Mouse (Mus musculus) lung, embryonic 16.5 days (tissue): ENCODE measurements around the gene Fbln5. TPM values are rescaled to one million over a fixed set of nuclear protein-coding genes. Genes with fewer than 3 reads are reported as not detected.
A peak's percentile ranks its signal among the peaks of the same experiment; 100 is the strongest.

Experiments used
- ATAC-seq: fragments of 200-750 bp; cut with Nextera tagmentation; 2 replicates; pipeline ENCODE4 v1.8.0; 2017; ENCODE audit warnings: low read depth, mild to moderate bottlenecking, moderate library complexity
- H3K27ac ChIP-seq: fragments of 300-500 bp; sonication (generic); 2 replicates; pipeline ENCODE4 v1.5.1; 2014; ENCODE audit warnings: mild to moderate bottlenecking, control low read depth, low read length
- H3K27me3 ChIP-seq: fragments of 300-500 bp; sonication (generic); 2 replicates; pipeline ENCODE4 v1.6.1; 2014; ENCODE audit warnings: low read depth, low read length, mixed read lengths; ENCODE audit not compliant: control insufficient read depth, insufficient read depth
- H3K36me3 ChIP-seq: fragments of 300-500 bp; sonication (generic); 2 replicates; pipeline ENCODE4 v1.6.1; 2014; ENCODE audit warnings: low read length; ENCODE audit not compliant: control insufficient read depth, insufficient read depth
- H3K4me1 ChIP-seq: fragments of 300-500 bp; sonication (generic); replicated peaks from 2 replicates; pipeline ENCODE4 v1.6.1; 2014; ENCODE audit warnings: low read length, mixed read lengths; ENCODE audit not compliant: control insufficient read depth, insufficient read depth
- H3K4me2 ChIP-seq: fragments of 300-500 bp; sonication (generic); 2 replicates; pipeline ENCODE4 v1.6.1; 2014; ENCODE audit warnings: low read depth, low read length, control low read depth
- H3K4me3 ChIP-seq: fragments of 300-500 bp; sonication (generic); 2 replicates; pipeline ENCODE4 v1.5.1; 2014; ENCODE audit warnings: mild to moderate bottlenecking, low read length, control low read depth
- H3K9ac ChIP-seq: fragments of 300-500 bp; sonication (generic); 2 replicates; pipeline ENCODE4 v1.6.1; 2014; ENCODE audit warnings: low read length, control low read depth
- H3K9me3 ChIP-seq: fragments of 300-500 bp; sonication (generic); 2 replicates; pipeline ENCODE4 v1.6.1; 2016; ENCODE audit warnings: low read length; ENCODE audit not compliant: control insufficient read depth
- WGBS: fragments of 180-500 bp; shearing (Covaris S2); extraction: QIAGEN DNeasy Blood & Tissue Kit; methylation state at CpG from one replicate; pipeline ENCODE4 v1.1.7; 2014; 5-methylcytosine and 5-hydroxymethylcytosine counted together
- polyA plus RNA-seq: library from polyadenylated mRNA; unstranded; fragments of >200 nt; fragmentation: Nextera tagmentation; extraction: Ambion mirVana; gene quantifications from 2 replicates; pipeline ENCODE4 v1.2.1, GENCODE M21; 2015

Gene Fbln5
- polyA plus RNA-seq, 1 experiment from 2014 or later, result 180 TPM

- Histone ChIP-seq H3K27me3 (no peaks in the 10 kb centered on the region), H3K36me3 (no peaks in the 10 kb centered on the region), H3K4me2 (peak overlapping the region; percentile 87; the same call in 1 of the 2 replicates), H3K27ac (no peak overlapping the region), H3K4me1 (peaks cover 16% of the 10 kb centered on the region), H3K9ac (no peak overlapping the region), H3K4me3 (peak overlapping the region; percentile 28), H3K9me3 (no peaks in the 10 kb centered on the region)
- WGBS, result 42% methylated on average over 5 of the region's 5 CpGs
- ATAC-seq, result peak; percentile 13; the same call in 1 of the 2 replicates
Measured at GRCm38 (mm10) chr12:101816810-101817209, 2.0 kb downstream of the Fbln5 start.

GRCm38 (mm10) chr12:101815796-101816195, 3.1 kb downstream of the Fbln5 start:
- Histone ChIP-seq H3K27ac (no peak overlapping the region), H3K9me3 (no peaks in the 10 kb centered on the region), H3K27me3 (no peaks in the 10 kb centered on the region), H3K4me1 (peaks cover 16% of the 10 kb centered on the region), H3K36me3 (no peaks in the 10 kb centered on the region), H3K4me2 (no peak overlapping the region), H3K9ac (no peak overlapping the region), H3K4me3 (no peak overlapping the region)
- WGBS, result 80% methylated on average over 6 of the region's 6 CpGs
- no peak for ATAC-seq

DNA sequence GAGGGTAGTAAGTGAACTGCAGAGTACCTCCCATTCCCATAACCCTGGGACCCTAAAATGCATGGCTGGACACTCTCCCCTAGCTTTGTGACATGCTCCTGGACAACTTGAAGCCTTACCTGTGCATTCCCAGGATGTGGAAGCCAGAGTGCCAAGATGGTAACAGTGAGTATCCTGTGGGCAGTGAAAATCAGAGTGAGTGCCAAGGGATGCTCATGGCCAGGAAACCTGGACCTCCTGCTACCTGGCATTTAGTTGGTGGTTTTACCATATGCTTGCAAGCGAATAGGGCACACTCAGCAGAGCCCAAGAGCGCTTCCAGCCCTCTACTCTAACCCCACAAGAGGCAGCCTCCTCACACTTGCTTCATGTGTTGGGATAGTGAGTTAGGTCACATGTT, 4.4 kb downstream of the Fbln5 start:
- ATAC-seq, result no peak
- no peak overlapping the region for H3K4me3 ChIP-seq
- H3K9ac ChIP-seq, result no peak overlapping the region
- WGBS, result 94% methylated on average over 2 of the region's 2 CpGs
- H3K27me3 ChIP-seq, result no peaks in the 10 kb centered on the region
- no peak overlapping the region for H3K27ac ChIP-seq
- H3K4me2 ChIP-seq, result no peak overlapping the region
- H3K9me3 ChIP-seq, result no peaks in the 10 kb centered on the region
- H3K4me1 ChIP-seq, result peaks cover 12% of the 10 kb centered on the region
- H3K36me3 ChIP-seq, result no peaks in the 10 kb centered on the region; the same call in 1 of the 2 replicates

- no peak for ATAC-seq
- H3K4me2 ChIP-seq, result no peak overlapping the region
- no peak overlapping the region for H3K27ac ChIP-seq
- H3K4me1 ChIP-seq, result peaks cover 5% of the 10 kb centered on the region; the same call in 1 of the 2 replicates
- H3K36me3 ChIP-seq, result no peaks in the 10 kb centered on the region; the same call in 1 of the 2 replicates
- H3K27me3 ChIP-seq, result no peaks in the 10 kb centered on the region
- no peak overlapping the region for H3K4me3 ChIP-seq
- no peak overlapping the region for H3K9ac ChIP-seq
- 60% methylated on average over 6 of the region's 6 CpGs for WGBS
- H3K9me3 ChIP-seq, result no peaks in the 10 kb centered on the region
Measured at GRCm38 (mm10) chr12:101811181-101811580, 7.7 kb downstream of the Fbln5 start.

GRCm38 (mm10) chr12:101810515-101810914, 8.3 kb downstream of the Fbln5 start:
- 52% methylated on average over 2 of the region's 2 CpGs for WGBS
- Histone ChIP-seq H3K9me3 (no peaks in the 10 kb centered on the region), H3K27me3 (no peaks in the 10 kb centered on the region), H3K9ac (no peak overlapping the region), H3K4me1 (peaks cover 5% of the 10 kb centered on the region; the same call in 1 of the 2 replicates), H3K27ac (no peak overlapping the region), H3K36me3 (no peaks in the 10 kb centered on the region; the same call in 1 of the 2 replicates), H3K4me3 (no peak overlapping the region), H3K4me2 (no peak overlapping the region)
- ATAC-seq, result no peak

GRCm38 (mm10) chr12:101807400-101807799, 11.5 kb downstream of the Fbln5 start:
- no peak overlapping the region for H3K4me2 ChIP-seq
- 31% methylated on average over 2 of the region's 2 CpGs for WGBS
- no peaks in the 10 kb centered on the region; the same call in 1 of the 2 replicates for H3K36me3 ChIP-seq
- peak; percentile 84 for ATAC-seq
- H3K9ac ChIP-seq, result no peak overlapping the region
- no peaks in the 10 kb centered on the region for H3K9me3 ChIP-seq
- no peak overlapping the region for H3K4me3 ChIP-seq
- H3K4me1 ChIP-seq, result no peaks in the 10 kb centered on the region
- H3K27me3 ChIP-seq, result no peaks in the 10 kb centered on the region
- peak overlapping the region; percentile 45; the same call in 1 of the 2 replicates for H3K27ac ChIP-seq

DNA sequence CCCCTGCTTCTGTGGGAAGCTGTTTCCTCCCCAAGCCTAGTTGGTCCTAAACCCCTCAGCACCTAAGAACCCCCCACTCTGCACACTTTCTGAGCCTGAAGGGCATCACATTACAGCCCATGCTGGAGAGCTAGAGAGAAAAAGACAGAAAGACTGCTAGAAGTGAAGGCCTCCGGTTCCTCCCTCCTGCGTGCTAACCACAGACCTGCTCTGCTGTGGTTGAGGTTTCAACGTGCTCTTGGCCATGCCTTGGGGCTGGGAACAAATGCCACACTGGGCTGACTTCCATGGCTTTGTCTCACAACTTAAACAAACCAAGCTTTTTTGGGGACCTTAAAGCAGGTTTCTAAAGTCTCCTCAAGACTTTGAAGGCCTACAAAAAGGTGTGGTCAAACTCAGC, 16.4 kb downstream of the Fbln5 start:
- H3K4me2 ChIP-seq, result no peak overlapping the region
- H3K27me3 ChIP-seq, result no peaks in the 10 kb centered on the region
- no peaks in the 10 kb centered on the region for H3K36me3 ChIP-seq
- H3K9me3 ChIP-seq, result no peaks in the 10 kb centered on the region
- no peak overlapping the region for H3K9ac ChIP-seq
- ATAC-seq, result no peak
- no peak overlapping the region for H3K4me3 ChIP-seq
- no peaks in the 10 kb centered on the region for H3K4me1 ChIP-seq
- 86% methylated on average over 3 of the region's 3 CpGs for WGBS
- H3K27ac ChIP-seq, result no peak overlapping the region

DNA sequence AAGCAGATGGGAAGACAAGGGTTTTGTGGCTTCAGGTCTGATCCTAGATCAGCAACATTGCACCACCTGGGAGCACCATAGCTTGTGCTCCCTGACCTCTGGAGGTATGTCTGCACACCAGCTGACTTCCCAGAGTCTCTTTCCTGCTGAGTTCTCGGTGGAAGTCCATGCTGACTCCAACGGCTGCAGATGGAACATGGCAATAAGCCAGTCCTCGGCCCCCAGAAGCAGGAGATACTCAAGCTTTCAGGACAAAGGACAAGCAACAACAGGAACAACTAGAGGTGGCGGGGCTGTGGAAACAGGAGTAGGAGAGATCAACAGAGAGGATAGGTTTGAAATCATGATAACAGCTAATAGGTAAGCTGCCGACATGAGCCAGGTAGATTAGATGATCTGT, 17.1 kb downstream of the Fbln5 start:
- no peak overlapping the region for H3K4me2 ChIP-seq
- no peak overlapping the region for H3K4me3 ChIP-seq
- no peaks in the 10 kb centered on the region for H3K36me3 ChIP-seq
- no peaks in the 10 kb centered on the region for H3K4me1 ChIP-seq
- H3K9me3 ChIP-seq, result no peaks in the 10 kb centered on the region
- WGBS, result 71% methylated on average over 5 of the region's 5 CpGs
- no peak overlapping the region for H3K9ac ChIP-seq
- no peak overlapping the region for H3K27ac ChIP-seq
- no peaks in the 10 kb centered on the region for H3K27me3 ChIP-seq
- no peak for ATAC-seq

- no peaks in the 10 kb centered on the region for H3K9me3 ChIP-seq
- no peak overlapping the region for H3K27ac ChIP-seq
- H3K36me3 ChIP-seq, result no peaks in the 10 kb centered on the region
- H3K4me1 ChIP-seq, result no peaks in the 10 kb centered on the region
- no peak overlapping the region for H3K4me3 ChIP-seq
- no peak overlapping the region for H3K9ac ChIP-seq
- no peaks in the 10 kb centered on the region for H3K27me3 ChIP-seq
- WGBS, result 65% methylated on average over 3 of the region's 3 CpGs
- no peak for ATAC-seq
- no peak overlapping the region for H3K4me2 ChIP-seq
Measured at GRCm38 (mm10) chr12:101801051-101801450, 17.8 kb downstream of the Fbln5 start.
